Mouse (Mus musculus) bone marrow, adult 2 months (tissue): ENCODE measurements around the gene Hecw1.

Source experiments
- CTCF ChIP-seq: fragments of 200-500 bp; IDR thresholded peaks from 2 replicates; pipeline ENCODE4 v1.5.1; 2011; ENCODE audit warnings: low read length, control low read depth; ENCODE audit not compliant: control insufficient read depth, insufficient read depth
- POLR2A ChIP-seq: fragments of 200-500 bp; IDR thresholded peaks from 2 replicates; pipeline ENCODE4 v1.6.1; 2011; ENCODE audit warnings: low read depth, mild to moderate bottlenecking, control low read depth, low read length, borderline replicate concordance; ENCODE audit not compliant: control insufficient read depth

GRCm38 (mm10) chr13:14306617-14307016, 216.4 kb downstream of the Hecw1 start:
- TF ChIP-seq CTCF = no peak
- TF ChIP-seq POLR2A = no peak
